Mouse (Mus musculus) MEL (cell line): Measurements from ENCODE around the gene Olfr458. TPM values are rescaled to one million over a fixed set of nuclear protein-coding genes. Genes with fewer than 3 reads are reported as not detected.

Experiments
- DNase-seq: peaks from one replicate; pipeline ENCODE4 v3.0.0; 2011; ENCODE audit warnings: low read depth, low spot score
- H3K27ac ChIP-seq: 2 replicates; pipeline ENCODE4 v1.5.1; 2012; ENCODE audit warnings: low read depth, mild to moderate bottlenecking, control low read depth, low read length, moderate library complexity; ENCODE audit not compliant: control insufficient read depth
- H3K27me3 ChIP-seq, 2 experiments: fragments of 150-350 bp in 1 of 2; sonication (generic) in 1 of 2; 2 replicates each; pipeline ENCODE4 v1.6.1; 2012; ENCODE audit warnings: low read length in 2 of 2, mild to moderate bottlenecking in 2 of 2, improper control_type of control experiment in 1 of 2, moderate library complexity in 1 of 2; ENCODE audit not compliant: insufficient read depth in 2 of 2, control insufficient read depth in 1 of 2
- H3K36me3 ChIP-seq, 2 experiments: 2 replicates each; pipeline ENCODE4 v1.6.1; 2012 to 2014; ENCODE audit warnings: low read length in 2 of 2, improper control_type of control experiment in 1 of 2, inconsistent platforms in 1 of 2, mild to moderate bottlenecking in 1 of 2; ENCODE audit not compliant: insufficient read depth in 2 of 2, control insufficient read depth in 1 of 2
- H3K4me1 ChIP-seq, 2 experiments: fragments of 150-350 bp in 1 of 2; sonication (generic) in 1 of 2; 2 replicates each; pipeline ENCODE4 v1.6.1; 2012; ENCODE audit warnings: low read length in 2 of 2, improper control_type of control experiment in 1 of 2, mild to moderate bottlenecking in 1 of 2; ENCODE audit not compliant: insufficient read depth in 2 of 2, control insufficient read depth in 1 of 2
- H3K4me3 ChIP-seq, 2 experiments: fragments of 150-350 bp in 1 of 2; sonication (generic) in 1 of 2; 2 replicates each; pipeline ENCODE4 v1.5.1; 2012; ENCODE audit warnings: low read depth in 2 of 2, low read length in 2 of 2, mild to moderate bottlenecking in 2 of 2, moderate library complexity in 2 of 2, control low read depth in 1 of 2, improper control_type of control experiment in 1 of 2; ENCODE audit not compliant: control insufficient read depth in 1 of 2, insufficient read depth in 1 of 2
- H3K79me2 ChIP-seq: 2 replicates; pipeline ENCODE4 v1.6.1; 2012; ENCODE audit warnings: mild to moderate bottlenecking, low read length, moderate library complexity; ENCODE audit not compliant: control insufficient read depth, poor library complexity, insufficient read depth
- H3K9ac ChIP-seq: 2 replicates; pipeline ENCODE4 v1.6.1; 2012; ENCODE audit warnings: low read depth, mild to moderate bottlenecking, control low read depth, low read length, moderate library complexity; ENCODE audit not compliant: control insufficient read depth, poor library complexity, severe bottlenecking
- H3K9me3 ChIP-seq: fragments of 150-350 bp; sonication (generic); replicated peaks from 2 replicates; pipeline ENCODE4 v1.6.1; 2012; ENCODE audit warnings: mild to moderate bottlenecking, low read length, improper control_type of control experiment, moderate library complexity; ENCODE audit not compliant: insufficient read depth
- ELF1 ChIP-seq: IDR thresholded peaks from 2 replicates; pipeline ENCODE4 v1.6.1; 2014; ENCODE audit warnings: low read depth, mild to moderate bottlenecking, inconsistent platforms, low read length, improper control_type of control experiment, moderate library complexity
- GATA1 ChIP-seq: IDR thresholded peaks from 2 replicates; pipeline ENCODE4 v1.6.1; 2011; ENCODE audit warnings: low read depth, low read length, improper control_type of control experiment
- JUND ChIP-seq: IDR thresholded peaks from 2 replicates; pipeline ENCODE4 v1.6.1; 2011; ENCODE audit warnings: low read depth, mild to moderate bottlenecking, improper control_type of control experiment, low read length
- MAFK ChIP-seq: IDR thresholded peaks from 2 replicates; pipeline ENCODE4 v1.6.1; 2011; ENCODE audit warnings: low read depth, mild to moderate bottlenecking, low read length, improper control_type of control experiment, borderline replicate concordance
- MAX ChIP-seq: IDR thresholded peaks from 2 replicates; pipeline ENCODE4 v1.6.1; 2011; ENCODE audit warnings: low read length, improper control_type of control experiment
- MEF2A ChIP-seq: IDR thresholded peaks from 2 replicates; pipeline ENCODE4 v1.6.1; 2014; ENCODE audit warnings: low read depth, mild to moderate bottlenecking, inconsistent platforms, low read length, improper control_type of control experiment; ENCODE audit not compliant: poor library complexity, insufficient replicate concordance, severe bottlenecking; ENCODE audit errors: extremely low read depth
- MXI1 ChIP-seq: IDR thresholded peaks from 2 replicates; pipeline ENCODE4 v1.6.1; 2011; ENCODE audit warnings: mild to moderate bottlenecking, low read depth, low read length, improper control_type of control experiment
- MYC ChIP-seq: IDR thresholded peaks from 2 replicates; pipeline ENCODE4 v1.6.1; 2011; ENCODE audit warnings: low read depth, mild to moderate bottlenecking, low read length, improper control_type of control experiment, moderate library complexity
- NELFE ChIP-seq: IDR thresholded peaks from 2 replicates; pipeline ENCODE4 v1.6.1; 2011; ENCODE audit warnings: low read depth, low read length, improper control_type of control experiment
- NRF1 ChIP-seq: IDR thresholded peaks from 2 replicates; pipeline ENCODE4 v1.6.1; 2014; ENCODE audit warnings: low read depth, mild to moderate bottlenecking, inconsistent platforms, low read length, improper control_type of control experiment, moderate library complexity; ENCODE audit not compliant: poor library complexity, insufficient read depth, severe bottlenecking
- POLR2A ChIP-seq, 2 experiments: IDR thresholded peaks; 2 replicates each; pipeline ENCODE4 v1.6.1; 2011 to 2012; ENCODE audit warnings: low read length in 2 of 2, mild to moderate bottlenecking in 2 of 2, control low read depth in 1 of 2, improper control_type of control experiment in 1 of 2, low read depth in 1 of 2, moderate library complexity in 1 of 2; ENCODE audit not compliant: control insufficient read depth in 1 of 2, insufficient read depth in 1 of 2, poor library complexity in 1 of 2
- SIN3A ChIP-seq: IDR thresholded peaks from 2 replicates; pipeline ENCODE4 v1.6.1; 2012; ENCODE audit warnings: low read length, improper control_type of control experiment, inconsistent platforms
- SMC3 ChIP-seq: IDR thresholded peaks from 2 replicates; pipeline ENCODE4 v1.6.1; 2011; ENCODE audit warnings: low read depth, low read length, improper control_type of control experiment
- TAL1 ChIP-seq: IDR thresholded peaks from 2 replicates; pipeline ENCODE4 v1.6.1; 2012; ENCODE audit warnings: mild to moderate bottlenecking, inconsistent platforms, low read length, moderate library complexity, mixed read lengths
- TCF12 ChIP-seq: IDR thresholded peaks from 2 replicates; pipeline ENCODE4 v1.6.1; 2014; ENCODE audit warnings: low read depth, mild to moderate bottlenecking, inconsistent platforms, low read length, improper control_type of control experiment, moderate library complexity
- USF1 ChIP-seq: IDR thresholded peaks from 2 replicates; pipeline ENCODE4 v1.6.1; 2014; ENCODE audit warnings: low read depth, mild to moderate bottlenecking, inconsistent platforms, low read length, improper control_type of control experiment, moderate library complexity
- polyA plus RNA-seq, 2 experiments: library from polyadenylated mRNA; stranded (reverse) in 1 of 2; unstranded in 1 of 2; fragments of >175 nt in 1 of 2; fragments of >200 nt in 1 of 2; gene quantifications; 2 replicates each; pipeline versions ENCODE4 v1.2.1 to v1.2.4; 2012; ENCODE audit warnings: low replicate concordance in 2 of 2, low read depth in 1 of 2; ENCODE audit not compliant: insufficient read length in 2 of 2, insufficient read depth in 1 of 2, missing spikeins in 1 of 2
- total RNA-seq: library from RNA; depleted of rRNA; stranded (reverse); fragments of 300-350 nt; gene quantifications from 2 replicates; pipeline ENCODE4 v1.2.3, GENCODE M21; 2012

Gene Olfr458
- total and polyA plus RNA-seq, 3 experiments = not detected

DNA sequence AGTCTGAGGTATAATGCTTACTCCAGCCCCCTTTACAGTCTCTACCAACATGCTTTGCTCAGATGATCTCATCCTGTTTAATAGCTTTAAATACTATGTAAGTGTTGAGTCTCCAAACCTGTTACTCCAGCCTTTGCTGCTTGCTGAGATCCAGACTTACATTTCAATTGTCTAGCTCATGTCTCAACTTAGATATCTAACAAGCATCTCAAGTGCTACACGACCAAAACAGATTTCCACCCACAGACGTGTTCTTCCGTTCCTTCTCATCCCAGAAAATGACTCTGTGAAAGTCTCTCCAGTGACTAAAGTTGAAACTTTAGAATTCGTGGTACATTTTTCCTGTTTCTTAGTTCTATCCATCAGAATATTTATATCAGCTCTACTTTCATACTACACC lies 38.7 kb downstream of the Olfr458 start:
- Histone ChIP-seq H3K4me1 (no peaks in the 10 kb centered on the region), H3K9ac (no peak overlapping the region), H3K4me3 (no peak overlapping the region), H3K27me3 (no peaks in the 10 kb centered on the region), H3K36me3 (no peaks in the 10 kb centered on the region)
- no peak for DNase-seq
- TF ChIP-seq MYC = no peak
- TF ChIP-seq TAL1 = no peak
- TF ChIP-seq SMC3 = no peak
- no peak for TF ChIP-seq USF1
- TF ChIP-seq NRF1 = no peak
- TF ChIP-seq NELFE = no peak
- TF ChIP-seq MXI1 = no peak
- TF ChIP-seq, all 39 proteins: peak for 0
- Histone ChIP-seq H3K9me3 (no peaks in the 10 kb centered on the region), H3K27ac (no peak overlapping the region), H3K79me2 (no peaks in the 10 kb centered on the region)

DNA sequence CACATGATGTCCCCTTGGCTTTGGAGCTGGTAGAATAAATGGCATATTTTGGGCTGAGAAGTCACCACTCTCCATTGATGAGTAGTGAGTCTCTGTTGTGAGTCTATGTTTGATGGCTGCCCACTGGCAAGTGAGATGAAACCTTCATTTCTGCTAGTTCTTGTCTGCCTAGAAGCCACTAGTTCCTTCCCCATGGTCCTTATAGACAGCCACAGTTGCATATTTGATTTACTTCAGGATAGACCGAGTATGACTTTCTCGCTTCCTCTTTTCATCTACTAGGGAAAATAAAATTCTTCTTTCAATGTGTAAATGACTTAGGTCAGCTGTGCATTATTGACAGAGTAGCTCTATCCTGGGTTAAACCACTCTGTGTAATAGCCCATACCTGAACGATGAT lies 40.5 kb downstream of the Olfr458 start:
- Histone ChIP-seq H3K9ac (no peak overlapping the region), H3K79me2 (no peaks in the 10 kb centered on the region), H3K36me3 (no peaks in the 10 kb centered on the region), H3K4me1 (no peaks in the 10 kb centered on the region), H3K9me3 (no peaks in the 10 kb centered on the region), H3K27ac (no peak overlapping the region)
- no peak for DNase-seq
- TF ChIP-seq MAFK = no peak
- no peak for TF ChIP-seq SIN3A
- no peak for TF ChIP-seq MAX
- TF ChIP-seq GATA1 = no peak
- TF ChIP-seq, all 39 proteins: peak for 0
- no peaks in the 10 kb centered on the region for H3K27me3 ChIP-seq
- no peak overlapping the region for H3K4me3 ChIP-seq

DNA sequence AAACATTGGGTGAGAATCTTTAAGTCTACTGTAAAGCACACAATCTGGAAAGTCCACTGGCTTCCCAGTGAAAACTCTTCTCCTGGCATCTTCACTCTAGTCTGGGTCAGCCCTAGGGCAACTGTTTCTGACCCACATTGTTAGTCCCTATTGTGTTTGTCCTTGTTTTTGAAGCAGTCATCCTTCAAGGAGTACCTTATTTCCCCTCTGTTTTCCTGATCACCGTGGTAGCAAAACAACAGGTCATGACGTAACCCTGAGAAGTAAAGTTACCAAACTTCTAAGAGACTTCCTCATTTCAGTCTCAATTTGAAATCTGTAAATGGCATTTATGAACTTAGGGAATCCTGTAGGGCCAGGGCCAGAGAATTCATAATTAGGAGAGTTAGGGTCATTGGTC lies 43.6 kb downstream of the Olfr458 start:
- no peaks in the 10 kb centered on the region for H3K36me3 ChIP-seq
- no peaks in the 10 kb centered on the region for H3K4me1 ChIP-seq
- no peaks in the 10 kb centered on the region for H3K9me3 ChIP-seq
- H3K79me2 ChIP-seq = no peaks in the 10 kb centered on the region
- H3K27ac ChIP-seq = no peak overlapping the region
- H3K27me3 ChIP-seq = no peaks in the 10 kb centered on the region
- no peak overlapping the region for H3K9ac ChIP-seq
- no peak for DNase-seq
- TF ChIP-seq ELF1 = no peak
- no peak for TF ChIP-seq MEF2A
- no peak for TF ChIP-seq TCF12
- TF ChIP-seq JUND = no peak
- no peak for TF ChIP-seq SIN3A
- TF ChIP-seq TAL1 = no peak
- no peak for TF ChIP-seq POLR2A (IDR thresholded peaks at IDR 0.05; ENCODE audit: control insufficient read depth in 1 of 2, insufficient read depth in 1 of 2, low read depth in 1 of 2, low read length in 2 of 2, poor library complexity in 1 of 2)
- TF ChIP-seq MYC = no peak
- H3K4me3 ChIP-seq = no peak overlapping the region
